Mouse (Mus musculus): Measurements from ENCODE around the gene Cpox. TPM values are rescaled to one million over a fixed set of nuclear protein-coding genes. Genes with fewer than 3 reads are reported as not detected.

The Cpox gene
- total RNA-seq, 1 experiment from 2014 or later = 38.5 TPM

DNA sequence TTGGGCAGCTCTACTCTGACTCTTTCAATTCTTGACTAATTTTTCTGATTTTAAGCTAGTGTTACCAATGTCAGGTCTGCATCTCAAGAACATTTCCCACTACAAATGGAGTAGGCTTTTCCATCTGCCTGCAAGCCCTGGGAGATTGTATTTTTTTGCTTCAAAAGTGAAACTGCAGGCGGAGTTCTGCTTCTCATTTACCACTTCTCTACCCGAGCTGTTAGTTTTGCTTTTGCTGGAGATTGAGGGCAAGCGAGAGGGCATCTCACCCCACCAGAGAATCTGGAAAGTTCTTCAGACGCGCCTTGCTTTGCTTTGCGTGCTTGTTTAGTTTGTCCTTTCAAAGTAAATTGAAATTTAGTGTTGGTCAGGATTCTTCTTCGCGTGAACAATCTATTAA lies 42.1 kb downstream of the Cpox start:
- peak; percentile 81 to 82 for ATAC-seq (replicated peaks in 1 of 2; ENCODE audit: insufficient read depth in 1 of 2, low FRiP score in 2 of 2, low TSS enrichment in 1 of 2, low read depth in 1 of 2, poor library complexity in 2 of 2, severe bottlenecking in 2 of 2)

DNA sequence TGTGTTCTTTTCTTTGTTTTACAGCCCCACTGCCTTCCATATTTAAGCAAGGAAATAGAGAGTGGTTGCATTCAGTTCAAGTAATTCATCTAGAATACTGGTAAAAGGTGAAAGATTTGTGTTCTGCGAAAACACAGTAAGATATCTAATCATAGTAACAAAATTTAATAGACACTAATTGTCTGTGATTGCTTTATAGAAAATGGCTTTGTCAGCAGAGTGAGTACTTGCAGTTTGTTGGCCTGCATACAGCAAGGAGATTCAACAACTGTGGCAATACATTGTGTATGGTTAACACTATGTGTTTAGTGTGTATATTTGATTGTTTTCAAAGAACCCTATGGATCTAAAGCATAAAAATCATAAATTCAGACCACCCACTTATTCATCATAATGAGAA lies 43.0 kb downstream of the Cpox start:
- no peak for ATAC-seq (replicated peaks in 1 of 2; ENCODE audit: insufficient read depth in 1 of 2, low FRiP score in 2 of 2, low TSS enrichment in 1 of 2, low read depth in 1 of 2, poor library complexity in 2 of 2, severe bottlenecking in 2 of 2)

DNA sequence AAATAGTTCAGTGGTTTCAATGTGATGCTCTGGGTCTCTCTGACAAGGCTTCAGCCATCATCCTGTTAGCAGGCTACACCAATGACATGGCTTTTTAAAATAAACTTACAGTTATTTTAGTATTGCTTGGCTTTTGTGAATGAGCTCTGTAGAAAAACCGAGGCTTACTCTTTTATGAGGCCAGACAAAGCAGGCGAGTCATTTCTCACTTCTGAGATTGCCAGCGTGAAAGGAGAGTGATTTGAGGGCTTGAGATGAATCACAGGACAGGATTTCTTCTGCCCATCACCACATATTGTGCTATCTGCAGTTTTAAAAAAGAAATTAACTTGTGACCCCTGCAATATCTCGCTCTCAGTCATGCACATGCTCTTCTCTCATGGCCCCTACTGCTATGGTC lies 44.9 kb downstream of the Cpox start:
- ATAC-seq (replicated peaks in 1 of 2; ENCODE audit: insufficient read depth in 1 of 2, low FRiP score in 2 of 2, low TSS enrichment in 1 of 2, low read depth in 1 of 2, poor library complexity in 2 of 2, severe bottlenecking in 2 of 2) = no peak

DNA sequence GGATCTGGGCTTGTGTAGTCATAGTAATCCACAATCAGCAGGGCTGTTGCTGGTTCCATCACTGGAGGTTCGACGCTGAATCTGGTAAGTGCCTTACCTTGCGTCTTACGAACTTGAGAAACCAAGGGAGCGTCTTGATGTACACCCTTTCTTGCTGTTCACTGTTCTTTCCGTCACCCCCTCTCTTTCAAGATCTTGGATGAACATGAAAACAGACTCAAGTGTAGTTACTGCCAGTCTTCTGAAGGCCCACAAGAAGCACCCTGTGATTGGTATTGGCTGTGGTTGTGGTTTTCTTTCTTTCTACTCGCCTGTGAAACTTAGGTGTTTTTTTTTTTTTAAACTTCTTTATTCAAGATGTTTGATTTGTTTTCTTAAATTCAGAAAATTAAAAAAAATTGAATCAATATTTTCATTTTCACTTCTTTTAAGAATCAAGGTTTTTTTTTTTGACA lies 48.6 kb downstream of the Cpox start, which contains the start of gene Gpr15:
Gene Gpr15 (minus strand): TSS at position 405 of the 455 bp plus-strand sequence.
- no peak for ATAC-seq (replicated peaks in 1 of 2; ENCODE audit: insufficient read depth in 1 of 2, low FRiP score in 2 of 2, low TSS enrichment in 1 of 2, low read depth in 1 of 2, poor library complexity in 2 of 2, severe bottlenecking in 2 of 2)

DNA sequence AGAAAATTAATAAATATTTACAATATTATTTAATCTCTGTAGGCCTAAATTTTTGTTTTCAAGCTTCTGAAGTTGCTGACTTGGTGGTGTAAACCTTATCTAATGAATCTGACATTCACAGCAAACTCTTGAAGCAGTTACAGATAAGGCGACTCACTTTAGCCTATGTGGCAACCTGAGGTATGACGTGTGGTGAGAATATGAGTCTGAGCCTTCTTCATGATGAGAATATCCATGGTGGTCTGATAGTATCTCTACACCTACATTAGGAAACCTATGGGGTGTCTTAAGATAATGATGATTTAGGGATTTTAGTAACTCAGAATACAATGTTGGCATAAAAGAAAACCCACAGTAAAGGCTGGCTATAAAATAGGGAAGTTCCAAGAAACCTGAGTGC lies 52.2 kb downstream of the Cpox start:
- ATAC-seq (replicated peaks in 1 of 2; ENCODE audit: insufficient read depth in 1 of 2, low FRiP score in 2 of 2, low TSS enrichment in 1 of 2, low read depth in 1 of 2, poor library complexity in 2 of 2, severe bottlenecking in 2 of 2) = no peak

DNA sequence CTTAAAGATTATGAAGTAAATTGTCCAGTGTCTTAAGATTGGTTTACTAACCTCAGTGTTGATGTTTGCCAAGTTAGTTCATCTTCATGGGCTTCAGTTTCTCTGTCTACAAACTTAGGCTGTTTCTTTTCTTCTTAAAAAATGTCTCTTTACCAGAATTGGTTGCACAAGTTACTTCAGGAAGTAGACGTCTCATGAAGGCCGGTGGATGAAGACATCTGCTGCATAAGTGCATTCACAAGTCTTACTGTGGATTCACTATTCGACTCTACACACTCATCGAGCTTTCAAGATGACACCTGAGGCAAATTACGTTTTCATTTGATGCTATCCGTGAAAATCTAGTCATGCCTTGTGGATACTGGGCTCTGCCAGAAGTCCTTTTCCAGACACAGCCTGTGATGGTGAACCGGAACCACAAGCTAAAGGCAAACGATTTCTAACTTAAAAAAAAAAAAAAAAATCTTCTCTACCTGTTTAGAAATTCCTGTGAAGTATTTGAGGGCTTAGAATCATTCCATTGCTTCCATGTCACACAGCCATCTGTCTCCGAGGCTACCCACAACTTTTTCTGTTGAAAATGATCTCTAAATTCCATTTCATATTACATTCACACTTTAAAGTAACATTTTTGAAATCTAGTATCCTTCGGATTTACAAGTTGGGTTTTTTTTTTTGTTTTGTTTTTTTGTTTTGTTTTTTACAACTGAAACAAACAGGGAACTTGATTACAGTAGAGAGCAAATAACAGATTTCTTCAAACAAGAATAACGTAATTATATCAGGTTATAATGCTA lies 56.8 kb downstream of the Cpox start:
- ATAC-seq (replicated peaks in 1 of 2; ENCODE audit: insufficient read depth in 1 of 2, low FRiP score in 2 of 2, low TSS enrichment in 1 of 2, low read depth in 1 of 2, poor library complexity in 2 of 2, severe bottlenecking in 2 of 2) = no peak

DNA sequence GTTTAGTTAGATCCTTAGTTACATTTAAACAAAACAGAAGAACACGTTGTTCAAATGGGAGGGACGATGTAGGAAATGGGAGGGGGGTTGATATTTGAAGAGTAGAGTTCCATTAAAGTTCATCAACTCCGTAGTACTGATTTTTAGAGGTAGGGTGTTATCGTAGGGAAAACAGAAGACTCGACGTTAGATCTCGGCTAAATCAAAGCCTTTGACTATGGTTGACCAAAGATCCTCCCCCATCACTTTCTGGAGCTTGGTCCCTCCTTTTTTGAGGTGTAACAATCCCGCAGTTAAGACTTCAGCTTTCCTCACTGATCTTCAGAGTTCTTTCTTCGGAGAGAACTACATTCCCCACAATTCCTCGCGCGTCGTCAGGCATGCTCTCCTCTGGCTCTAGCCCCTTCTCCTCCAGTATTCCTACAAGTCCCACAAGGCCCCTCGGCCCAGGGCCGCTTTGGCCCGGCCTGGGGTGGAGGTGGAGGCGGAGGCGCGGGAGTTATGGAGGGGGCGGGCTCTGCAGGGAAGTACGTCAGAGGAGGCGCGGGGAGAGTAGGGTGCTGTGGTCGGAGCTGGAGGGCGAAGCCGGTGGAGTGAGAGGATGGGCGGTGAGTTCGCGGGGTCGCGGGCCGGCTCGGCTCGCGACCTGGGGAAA lies 57.5 kb downstream of the Cpox start, which contains the start of gene Cldnd1:
Gene Cldnd1 (plus strand): TSS at position 434 of the 655 bp plus-strand sequence.
- peak; percentile 100 for ATAC-seq (replicated peaks in 1 of 2; ENCODE audit: insufficient read depth in 1 of 2, low FRiP score in 2 of 2, low TSS enrichment in 1 of 2, low read depth in 1 of 2, poor library complexity in 2 of 2, severe bottlenecking in 2 of 2)

DNA sequence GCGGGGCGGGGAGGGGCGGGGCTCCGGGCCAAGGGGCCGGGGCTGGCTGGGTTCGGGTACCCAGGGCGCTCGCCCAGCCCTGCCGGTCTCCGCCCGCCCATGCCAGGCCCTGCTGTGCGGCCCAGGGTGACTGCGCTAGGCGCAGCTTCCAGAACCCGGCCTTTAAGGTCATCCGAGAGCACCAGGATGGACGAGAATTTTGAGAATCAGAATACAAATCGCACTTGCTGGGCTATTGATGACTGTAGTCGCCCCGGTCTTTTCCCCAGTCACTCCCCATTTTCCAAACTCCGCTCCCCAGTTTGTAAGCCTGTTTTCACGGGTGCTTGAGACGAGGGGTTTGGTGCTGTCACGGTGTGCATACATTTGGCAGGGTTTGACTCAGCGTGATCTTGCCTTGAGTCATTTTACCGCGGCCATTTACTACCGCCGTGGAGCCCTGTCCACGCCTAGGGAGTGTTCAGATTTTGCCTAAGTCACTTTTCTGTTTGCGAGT lies 58.1 kb downstream of the Cpox start:
- ATAC-seq (replicated peaks in 1 of 2; ENCODE audit: insufficient read depth in 1 of 2, low FRiP score in 2 of 2, low TSS enrichment in 1 of 2, low read depth in 1 of 2, poor library complexity in 2 of 2, severe bottlenecking in 2 of 2) = peak; percentile 14 to 46

DNA sequence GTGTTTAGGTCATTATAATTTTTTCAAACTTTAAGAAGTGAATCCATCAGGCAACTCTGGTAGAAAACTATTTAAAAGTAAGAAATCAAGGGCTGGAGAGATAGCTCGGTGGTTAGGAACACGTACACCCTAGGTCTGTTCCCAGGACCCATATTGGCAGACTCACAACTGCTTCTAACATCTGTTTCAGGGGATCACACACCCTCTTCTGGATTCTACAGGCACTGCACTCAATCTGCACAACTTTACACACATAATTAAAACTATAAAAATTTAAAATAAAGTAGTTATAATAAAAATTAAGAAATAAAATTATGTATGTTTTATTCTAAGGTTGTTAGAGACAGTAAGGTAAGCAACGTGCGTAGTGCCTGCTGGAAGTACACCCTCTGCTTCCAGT lies 68.1 kb downstream of the Cpox start:
- no peak for ATAC-seq (replicated peaks in 1 of 2; ENCODE audit: insufficient read depth in 1 of 2, low FRiP score in 2 of 2, low TSS enrichment in 1 of 2, low read depth in 1 of 2, poor library complexity in 2 of 2, severe bottlenecking in 2 of 2)

DNA sequence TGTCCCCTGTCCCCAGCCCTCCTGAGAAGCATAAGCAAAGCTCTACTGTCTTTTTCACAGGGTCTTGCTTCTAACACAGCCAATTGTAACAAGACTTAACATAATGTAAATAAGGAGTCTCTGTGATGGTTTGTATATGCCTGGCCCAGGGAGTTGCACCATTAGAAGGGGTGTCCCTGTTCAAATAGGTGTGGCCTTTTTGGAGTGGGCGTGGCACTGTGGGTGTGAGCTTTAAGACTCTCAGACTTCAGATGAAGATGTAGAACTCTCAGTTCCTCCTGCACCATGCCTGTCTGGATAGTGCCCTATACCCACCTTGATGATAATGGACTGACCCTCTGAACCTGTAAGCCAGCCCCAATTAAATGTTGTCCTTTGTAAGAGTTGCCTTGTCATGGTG lies 68.7 kb downstream of the Cpox start:
- ATAC-seq (replicated peaks in 1 of 2; ENCODE audit: insufficient read depth in 1 of 2, low FRiP score in 2 of 2, low TSS enrichment in 1 of 2, low read depth in 1 of 2, poor library complexity in 2 of 2, severe bottlenecking in 2 of 2) = no peak

DNA sequence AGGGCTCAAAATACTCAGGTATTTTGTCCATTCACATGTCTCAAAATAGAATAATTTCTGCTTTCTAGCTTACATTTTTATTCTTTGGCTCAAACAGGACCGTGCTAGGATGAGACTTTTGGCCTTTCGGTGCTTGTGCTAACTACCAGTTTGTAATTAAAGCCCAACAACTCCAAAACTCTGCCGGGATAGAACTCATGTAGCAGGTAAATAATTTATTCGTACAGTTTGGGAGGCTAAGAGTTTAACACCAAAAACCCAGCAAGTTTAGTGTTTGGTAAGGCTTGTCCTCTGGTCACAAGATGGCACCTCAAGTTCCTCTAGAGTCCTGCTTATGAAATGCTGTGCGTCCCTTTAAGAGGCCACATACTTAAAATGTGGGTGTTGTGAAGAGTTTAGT lies 70.7 kb downstream of the Cpox start:
- ATAC-seq (replicated peaks in 1 of 2; ENCODE audit: insufficient read depth in 1 of 2, low FRiP score in 2 of 2, low TSS enrichment in 1 of 2, low read depth in 1 of 2, poor library complexity in 2 of 2, severe bottlenecking in 2 of 2) = no peak

DNA sequence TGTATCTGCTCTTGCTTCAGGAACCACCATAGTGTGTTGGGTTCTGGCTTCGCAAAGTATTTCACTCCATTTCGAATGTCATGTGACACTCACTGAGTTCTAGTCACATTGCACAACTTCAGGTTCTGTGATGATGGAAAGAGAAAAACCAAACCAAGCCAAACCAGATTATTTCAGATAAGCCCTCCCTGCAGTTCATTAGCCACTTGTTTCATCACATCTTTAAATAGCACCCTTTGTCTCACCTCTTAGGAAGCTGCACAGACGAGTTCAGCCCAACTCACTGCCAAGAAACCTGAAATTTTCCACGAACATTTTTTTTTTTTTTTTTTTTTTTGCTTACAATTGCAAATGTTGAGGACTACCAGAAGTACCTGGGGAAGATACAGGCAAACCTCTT lies 76.6 kb downstream of the Cpox start:
- no peak for ATAC-seq (replicated peaks in 1 of 2; ENCODE audit: insufficient read depth in 1 of 2, low FRiP score in 2 of 2, low TSS enrichment in 1 of 2, low read depth in 1 of 2, poor library complexity in 2 of 2, severe bottlenecking in 2 of 2)

DNA sequence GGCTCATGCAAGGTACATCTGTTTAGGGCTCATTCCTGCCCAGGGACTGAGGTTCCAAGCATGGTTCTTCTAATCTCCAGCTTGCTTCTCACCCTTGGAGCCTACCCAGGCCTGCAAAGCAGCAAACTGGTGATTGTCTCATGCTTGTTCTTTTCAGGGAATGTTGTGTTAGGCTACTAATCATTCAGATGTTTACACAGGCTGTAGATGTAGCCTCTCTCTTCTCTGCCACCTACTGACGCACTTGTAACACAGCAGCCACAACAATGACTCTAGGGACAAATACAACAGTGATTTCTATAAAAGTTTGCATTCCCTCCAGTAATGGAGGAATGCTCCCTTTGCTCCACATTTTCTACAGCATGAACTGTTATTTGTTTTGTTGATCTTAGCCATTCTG lies 81.2 kb downstream of the Cpox start:
- peak; percentile 87 to 90 for ATAC-seq (replicated peaks in 1 of 2; ENCODE audit: insufficient read depth in 1 of 2, low FRiP score in 2 of 2, low TSS enrichment in 1 of 2, low read depth in 1 of 2, poor library complexity in 2 of 2, severe bottlenecking in 2 of 2)

DNA sequence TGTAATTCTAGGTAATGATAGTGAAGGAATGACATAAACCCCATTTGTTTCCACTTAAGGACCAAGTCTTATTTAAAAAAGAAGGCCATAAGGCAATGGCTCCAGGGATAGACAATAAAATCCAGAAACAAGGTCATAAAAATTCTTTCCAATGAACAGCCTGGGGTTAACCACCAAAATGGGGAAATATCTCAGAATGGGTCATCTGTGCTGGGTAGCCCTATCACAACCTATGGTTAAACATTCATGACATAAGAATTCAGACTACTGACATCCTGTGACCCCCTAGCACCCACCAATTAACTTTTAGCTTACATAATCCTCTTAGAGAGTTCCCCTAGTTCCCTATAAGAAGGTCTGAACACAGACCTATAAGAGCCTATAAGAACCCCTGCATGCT lies 86.1 kb downstream of the Cpox start:
- peak; percentile 58 to 73 for ATAC-seq (replicated peaks in 1 of 2; ENCODE audit: insufficient read depth in 1 of 2, low FRiP score in 2 of 2, low TSS enrichment in 1 of 2, low read depth in 1 of 2, poor library complexity in 2 of 2, severe bottlenecking in 2 of 2)

DNA sequence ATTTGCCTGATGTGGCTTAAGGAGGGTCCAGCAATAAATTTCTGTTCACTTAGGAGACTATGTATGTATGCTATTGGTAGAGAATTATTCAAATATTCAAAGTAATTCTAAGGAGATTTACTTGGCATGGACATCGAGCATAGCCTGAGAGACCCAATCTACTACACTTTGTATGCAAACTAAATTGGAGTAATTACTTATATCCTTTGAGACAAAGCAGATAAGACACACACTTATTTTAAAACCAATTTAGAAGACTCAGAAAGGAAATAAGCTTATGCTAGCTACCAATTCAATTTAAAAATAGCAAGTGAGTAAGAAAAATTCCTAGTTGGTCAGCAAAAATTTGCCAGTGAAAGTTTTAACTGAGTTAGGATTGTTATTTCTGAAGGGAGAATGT lies 93.0 kb downstream of the Cpox start, which contains the start of gene Olfr172:
Gene Olfr172 (minus strand): TSS at position 101 of the 400 bp plus-strand sequence.
- no peak for ATAC-seq (replicated peaks in 1 of 2; ENCODE audit: insufficient read depth in 1 of 2, low FRiP score in 2 of 2, low TSS enrichment in 1 of 2, low read depth in 1 of 2, poor library complexity in 2 of 2, severe bottlenecking in 2 of 2)
